Mouse (Mus musculus): ENCODE data around the gene Plekha4. TPM values are rescaled to one million over a fixed set of nuclear protein-coding genes. Genes with fewer than 3 reads are reported as not detected.

Gene Plekha4
- polyA plus RNA-seq, 1 experiment = 1.2 TPM

DNA sequence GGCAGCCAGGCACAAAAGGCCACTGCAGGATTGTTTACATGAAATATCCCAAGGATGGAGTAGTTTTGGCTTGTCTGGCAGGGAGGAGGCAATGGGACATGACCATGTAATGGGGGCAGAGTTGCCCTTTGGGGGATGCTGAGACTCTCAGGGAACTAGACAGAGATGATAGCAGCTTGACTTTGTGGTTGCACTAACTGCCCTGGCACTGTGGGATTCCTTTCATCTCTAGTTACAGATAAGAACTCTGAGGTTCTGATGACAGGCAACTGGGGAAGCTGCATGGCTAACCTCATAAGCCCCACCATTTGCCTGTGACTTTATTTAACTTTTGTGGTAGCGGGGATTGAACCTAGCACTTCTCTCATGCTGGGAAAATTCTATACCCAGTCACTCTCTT lies 70.0 kb downstream of the Plekha4 start:
- no peak overlapping the region for H3K4me3 ChIP-seq (replicated peaks; ENCODE audit: insufficient read depth, low read depth, low read length)
- no peaks in the 10 kb centered on the region for H3K4me1 ChIP-seq (ENCODE audit: control insufficient read depth, insufficient read depth, low read length)
- no peak overlapping the region for H3K27ac ChIP-seq (ENCODE audit: insufficient read depth, low read length)
- no peak for DNase-seq
- TF ChIP-seq CTCF (IDR thresholded peaks at IDR 0.05; ENCODE audit: borderline replicate concordance, insufficient read depth, low read depth, low read length) = no peak
- no peak for TF ChIP-seq POLR2A (IDR thresholded peaks at IDR 0.05; ENCODE audit: borderline replicate concordance, insufficient read depth, low read length)
- no peaks in the 10 kb centered on the region for H3K27me3 ChIP-seq (ENCODE audit: control insufficient read depth, insufficient read depth, low read length)
- 97% methylated on average over 1 of the region's 1 CpGs for WGBS

DNA sequence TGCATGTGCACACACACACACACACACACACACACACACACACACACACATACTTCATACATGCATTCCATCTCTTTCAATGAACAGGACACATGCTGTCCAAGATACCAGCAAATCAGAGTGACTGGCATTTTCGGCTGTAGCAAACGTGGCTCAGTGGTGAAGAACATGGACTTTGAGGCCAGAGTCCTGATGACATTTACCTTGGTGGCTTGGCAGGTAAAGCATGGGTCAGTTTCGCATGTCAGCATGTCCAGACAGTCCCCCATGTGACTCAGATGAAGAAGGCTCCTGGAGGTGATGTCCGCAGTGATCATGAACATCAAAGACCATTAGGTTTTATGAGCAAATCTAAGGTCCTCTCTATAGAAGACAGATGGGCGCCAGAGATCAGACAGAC lies 70.9 kb downstream of the Plekha4 start:
- no peak for DNase-seq
- no peak overlapping the region for H3K27ac ChIP-seq (ENCODE audit: insufficient read depth, low read length)
- TF ChIP-seq POLR2A (IDR thresholded peaks at IDR 0.05; ENCODE audit: borderline replicate concordance, insufficient read depth, low read length) = no peak
- TF ChIP-seq CTCF (IDR thresholded peaks at IDR 0.05; ENCODE audit: borderline replicate concordance, insufficient read depth, low read depth, low read length) = no peak
- no peaks in the 10 kb centered on the region for H3K4me1 ChIP-seq (ENCODE audit: control insufficient read depth, insufficient read depth, low read length)
- H3K27me3 ChIP-seq (ENCODE audit: control insufficient read depth, insufficient read depth, low read length) = no peaks in the 10 kb centered on the region
- WGBS = 82% methylated on average over 5 of the region's 5 CpGs
- H3K4me3 ChIP-seq (replicated peaks; ENCODE audit: insufficient read depth, low read depth, low read length) = no peak overlapping the region

DNA sequence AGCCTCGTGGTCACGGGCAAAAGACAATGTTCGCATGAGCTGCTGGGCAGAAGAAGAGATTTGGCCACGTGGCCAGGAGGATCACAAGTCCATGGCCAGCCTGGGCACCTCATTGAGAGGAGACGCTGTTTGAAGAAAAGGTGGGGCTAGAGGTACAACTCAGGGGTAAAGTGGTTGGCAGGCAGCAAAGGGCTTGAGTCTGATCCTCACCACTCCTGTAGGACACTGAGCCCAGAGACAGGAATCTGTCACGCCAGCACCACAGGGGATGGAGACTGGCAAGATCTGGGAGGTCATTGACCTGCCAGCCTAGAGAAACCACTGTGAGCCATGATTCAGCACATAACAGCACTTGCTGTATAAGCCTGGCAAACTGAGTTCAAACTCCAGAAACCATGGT lies 71.4 kb downstream of the Plekha4 start:
- no peak overlapping the region for H3K27ac ChIP-seq (ENCODE audit: insufficient read depth, low read length)
- H3K4me1 ChIP-seq (ENCODE audit: control insufficient read depth, insufficient read depth, low read length) = no peaks in the 10 kb centered on the region
- no peak for TF ChIP-seq CTCF (IDR thresholded peaks at IDR 0.05; ENCODE audit: borderline replicate concordance, insufficient read depth, low read depth, low read length)
- no peak for TF ChIP-seq POLR2A (IDR thresholded peaks at IDR 0.05; ENCODE audit: borderline replicate concordance, insufficient read depth, low read length)
- 44% methylated on average over 6 of the region's 6 CpGs for WGBS
- DNase-seq = no peak
- H3K4me3 ChIP-seq (replicated peaks; ENCODE audit: insufficient read depth, low read depth, low read length) = no peak overlapping the region
- H3K27me3 ChIP-seq (ENCODE audit: control insufficient read depth, insufficient read depth, low read length) = no peaks in the 10 kb centered on the region

DNA sequence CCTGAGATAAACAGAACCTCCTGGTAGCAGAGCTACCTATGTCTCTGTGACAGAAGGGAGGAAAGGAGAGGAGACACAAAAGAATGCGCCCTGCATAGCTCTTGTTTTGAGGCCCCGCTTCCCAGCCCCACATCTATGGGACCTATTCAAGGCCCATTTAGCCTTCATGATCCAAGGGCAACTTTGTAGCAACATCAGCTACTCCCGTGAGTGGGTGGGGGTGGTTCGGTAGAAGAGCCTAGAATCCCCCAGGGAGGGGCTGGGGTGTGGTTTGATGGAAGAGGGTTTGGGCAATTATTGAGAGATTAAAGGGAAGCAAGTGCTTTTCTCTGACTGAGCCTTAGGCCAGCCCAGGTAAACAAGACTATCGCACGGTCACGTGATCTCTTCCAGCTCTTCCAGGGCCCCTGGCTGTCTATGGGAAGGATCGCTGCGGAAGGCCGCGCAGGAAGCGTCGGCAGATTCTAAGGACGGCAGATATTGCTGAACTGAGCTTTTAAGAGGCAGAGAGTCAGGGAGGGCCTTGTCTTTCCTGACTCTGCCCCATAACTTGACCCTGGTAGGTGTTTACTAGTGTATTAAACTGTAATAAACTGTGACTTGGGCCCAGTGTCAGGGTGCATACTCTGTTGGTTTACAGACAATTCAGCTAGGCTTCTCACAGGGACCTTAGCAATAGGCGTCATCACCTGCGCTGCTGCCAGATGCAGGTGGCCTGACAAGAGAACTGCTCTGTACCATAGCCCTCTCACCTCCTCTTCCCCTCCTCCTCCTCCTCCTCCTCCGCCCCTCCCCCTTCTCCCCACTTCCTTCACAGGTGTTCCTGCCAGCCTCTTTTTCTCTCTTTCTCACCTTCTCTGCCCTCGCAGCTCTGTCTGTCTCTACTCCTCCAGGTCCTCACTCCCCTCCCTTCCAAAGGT lies 73.1 kb downstream of the Plekha4 start:
- H3K4me1 ChIP-seq (ENCODE audit: control insufficient read depth, insufficient read depth, low read length) = no peaks in the 10 kb centered on the region
- no peaks in the 10 kb centered on the region for H3K27me3 ChIP-seq (ENCODE audit: control insufficient read depth, insufficient read depth, low read length)
- no peak for TF ChIP-seq CTCF (IDR thresholded peaks at IDR 0.05; ENCODE audit: borderline replicate concordance, insufficient read depth, low read depth, low read length)
- no peak for TF ChIP-seq POLR2A (IDR thresholded peaks at IDR 0.05; ENCODE audit: borderline replicate concordance, insufficient read depth, low read length)
- no peak overlapping the region for H3K27ac ChIP-seq (ENCODE audit: insufficient read depth, low read length)
- no peak for DNase-seq
- 61% methylated on average over 18 of the region's 18 CpGs for WGBS
- no peak overlapping the region for H3K4me3 ChIP-seq (replicated peaks; ENCODE audit: insufficient read depth, low read depth, low read length)

Other genes starting within 250 kb of the Plekha4 start
- gene Slc6a21, start 248.8 kb upstream of the Plekha4 start, polyA plus RNA-seq (2012; rRNA removed) = not detected in 2 replicates
- 17.5 and 18.9 TPM in 2 replicates for gene Trpm4, start 192.6 kb upstream of the Plekha4 start, polyA plus RNA-seq (2012; rRNA removed)
- 0.11 and 0.31 TPM in 2 replicates for gene Hrc, start 191.0 kb upstream of the Plekha4 start, polyA plus RNA-seq (2012; rRNA removed)
- gene Ppfia3, start 159.3 kb upstream of the Plekha4 start, polyA plus RNA-seq (2012; rRNA removed) = 84.3 and 85.9 TPM in 2 replicates
- 92.6 and 103 TPM in 2 replicates for gene Lin7b, start 155.7 kb upstream of the Plekha4 start, polyA plus RNA-seq (2012; rRNA removed)
- gene Snrnp70, start 130.6 kb upstream of the Plekha4 start, polyA plus RNA-seq (2012; rRNA removed) = 807 and 849 TPM in 2 replicates
- gene Kcna7, start 120.7 kb upstream of the Plekha4 start, polyA plus RNA-seq (2012; rRNA removed) = not detected in 2 replicates
- gene Ntf5, start 112.6 kb upstream of the Plekha4 start, polyA plus RNA-seq (2012; rRNA removed) = 0.07 and 0.29 TPM in 2 replicates
- gene Lhb, start 105.5 kb upstream of the Plekha4 start, polyA plus RNA-seq (2012; rRNA removed) = 0.59 and 1.1 TPM in 2 replicates
- 24.4 and 24.8 TPM in 2 replicates for gene Gys1, start 91.5 kb upstream of the Plekha4 start, polyA plus RNA-seq (2012; rRNA removed)
- gene Ruvbl2, start 88.2 kb upstream of the Plekha4 start, polyA plus RNA-seq (2012; rRNA removed) = 56.8 TPM in 2 replicates
- 463 and 480 TPM in 2 replicates for gene Ftl1, start 66.4 kb upstream of the Plekha4 start, polyA plus RNA-seq (2012; rRNA removed)
- 102 and 103 TPM in 2 replicates for gene Bax, start 59.4 kb upstream of the Plekha4 start, polyA plus RNA-seq (2012; rRNA removed)
- gene Tulp2, start 44.5 kb upstream of the Plekha4 start, polyA plus RNA-seq (2012; rRNA removed) = 0.10 TPM in 1 of 2 replicates, not detected in the other
- gene Gm45808, start 39.5 kb upstream of the Plekha4 start, polyA plus RNA-seq (2012; rRNA removed) = 0.33 TPM in 1 of 2 replicates, not detected in the other
- 4.7 and 5.6 TPM in 2 replicates for gene Dhdh, start 37.5 kb upstream of the Plekha4 start, polyA plus RNA-seq (2012; rRNA removed)
- 136 and 150 TPM in 2 replicates for gene Nucb1, start 15.9 kb upstream of the Plekha4 start, polyA plus RNA-seq (2012; rRNA removed)
- gene Ppp1r15a, start 62 bp upstream of the Plekha4 start, polyA plus RNA-seq (2012; rRNA removed) = 26.7 and 28.5 TPM in 2 replicates
- 1.3 and 1.9 TPM in 2 replicates for gene Hsd17b14, start 28.6 kb downstream of the Plekha4 start, polyA plus RNA-seq (2012; rRNA removed)
- 21.1 and 24.2 TPM in 2 replicates for gene Bcat2, start 43.8 kb downstream of the Plekha4 start, polyA plus RNA-seq (2012; rRNA removed)
- gene Fgf21, start 89.2 kb downstream of the Plekha4 start, polyA plus RNA-seq (2012; rRNA removed) = not detected in 2 replicates
- 0.07 and 0.08 TPM in 2 replicates for gene Fut1, start 91.0 kb downstream of the Plekha4 start, polyA plus RNA-seq (2012; rRNA removed)
- gene Izumo1, start 95.5 kb downstream of the Plekha4 start, polyA plus RNA-seq (2012; rRNA removed) = 0.08 and 0.18 TPM in 2 replicates
- 7.6 and 7.7 TPM in 2 replicates for gene Rasip1, start 101.2 kb downstream of the Plekha4 start, polyA plus RNA-seq (2012; rRNA removed)
- 7.1 and 9.8 TPM in 2 replicates for gene Mamstr, start 113.6 kb downstream of the Plekha4 start, polyA plus RNA-seq (2012; rRNA removed)
- gene Fut2, start 140.1 kb downstream of the Plekha4 start, polyA plus RNA-seq (2012; rRNA removed) = 1.4 and 1.7 TPM in 2 replicates
- 0.10 and 0.16 TPM in 2 replicates for gene Ntn5, start 157.7 kb downstream of the Plekha4 start, polyA plus RNA-seq (2012; rRNA removed)
- 0.29 and 0.64 TPM in 2 replicates for gene Sec1, start 168.1 kb downstream of the Plekha4 start, polyA plus RNA-seq (2012; rRNA removed)
- 164 and 166 TPM in 2 replicates for gene Car11, start 173.5 kb downstream of the Plekha4 start, polyA plus RNA-seq (2012; rRNA removed)
- gene Dbp, start 178.8 kb downstream of the Plekha4 start, polyA plus RNA-seq (2012; rRNA removed) = 222 and 239 TPM in 2 replicates
- 350 and 359 TPM in 2 replicates for gene Rpl18, start 189.1 kb downstream of the Plekha4 start, polyA plus RNA-seq (2012; rRNA removed)
- 27.7 and 29.3 TPM in 2 replicates for gene Sphk2, start 191.7 kb downstream of the Plekha4 start, polyA plus RNA-seq (2012; rRNA removed)
- gene Fam83e, start 194.9 kb downstream of the Plekha4 start, polyA plus RNA-seq (2012; rRNA removed) = 0.25 and 0.31 TPM in 2 replicates
- not detected in 2 replicates for gene Spaca4, start 199.5 kb downstream of the Plekha4 start, polyA plus RNA-seq (2012; rRNA removed)

All from cerebellum, adult 2 months (tissue).